Mouse (Mus musculus) testis, adult 2 months (tissue): ENCODE data around the gene Rab37. TPM values are rescaled to one million over a fixed set of nuclear protein-coding genes. Genes with fewer than 3 reads are reported as not detected.

Experiments used
- H3K27ac ChIP-seq: fragments of 200-500 bp; 2 replicates; pipeline ENCODE4 v1.5.1; 2012; ENCODE audit warnings: low read depth, low read length; ENCODE audit not compliant: control insufficient read depth, insufficient read depth
- H3K27me3 ChIP-seq: fragments of 200-500 bp; 2 replicates; pipeline ENCODE4 v1.6.1; 2012; ENCODE audit warnings: mild to moderate bottlenecking, low read length, moderate library complexity; ENCODE audit not compliant: control insufficient read depth, insufficient read depth
- H3K36me3 ChIP-seq: fragments of 200-500 bp; 2 replicates; pipeline ENCODE4 v1.6.1; 2012; ENCODE audit warnings: mild to moderate bottlenecking, low read length; ENCODE audit not compliant: control insufficient read depth, insufficient read depth
- H3K4me1 ChIP-seq: fragments of 200-500 bp; 2 replicates; pipeline ENCODE4 v1.6.1; 2012; ENCODE audit warnings: low read length; ENCODE audit not compliant: control insufficient read depth, insufficient read depth
- H3K4me3 ChIP-seq: fragments of 200-500 bp; 2 replicates; pipeline ENCODE4 v1.5.1; 2012; ENCODE audit warnings: low read depth, mild to moderate bottlenecking, low read length, moderate library complexity, mixed read lengths; ENCODE audit not compliant: control insufficient read depth
- CTCF ChIP-seq: fragments of 200-500 bp; IDR thresholded peaks from 2 replicates; pipeline ENCODE4 v1.5.1; 2012; ENCODE audit warnings: low read depth, mild to moderate bottlenecking, inconsistent platforms, low read length, moderate library complexity; ENCODE audit not compliant: control insufficient read depth, insufficient read depth, insufficient replicate concordance
- POLR2A ChIP-seq: fragments of 200-500 bp; IDR thresholded peaks from 2 replicates; pipeline ENCODE4 v1.6.1; 2012; ENCODE audit warnings: low read depth, mild to moderate bottlenecking, inconsistent platforms, low read length, moderate library complexity; ENCODE audit not compliant: control insufficient read depth
- polyA plus RNA-seq: library from polyadenylated mRNA; depleted of rRNA; stranded (reverse); fragments of >200 nt; gene quantifications from 2 replicates; pipeline ENCODE4 v1.2.3, GENCODE M21; 2012

The Rab37 gene
- polyA plus RNA-seq, 1 experiment: not detected

DNA sequence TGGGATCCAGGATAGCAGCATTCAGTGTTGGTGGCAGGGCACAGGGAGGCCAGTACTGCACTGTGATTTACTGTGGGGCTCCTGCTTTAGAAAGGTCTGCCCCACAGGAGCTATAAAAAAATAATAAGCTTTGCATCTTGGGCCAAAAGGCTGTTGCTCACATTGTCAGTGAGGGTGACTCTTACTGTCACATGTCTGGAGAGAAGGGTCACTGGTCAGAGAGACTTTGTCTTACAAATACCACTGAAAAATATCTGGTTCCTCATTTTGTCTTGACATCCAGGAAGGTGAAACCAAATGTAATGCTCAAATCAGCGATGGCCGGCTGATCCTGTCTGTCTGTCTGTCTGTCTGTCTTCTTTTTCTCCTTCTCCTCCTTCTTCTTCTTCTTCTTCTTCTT, 50.7 kb downstream of the Rab37 start:
- Histone ChIP-seq H3K4me1 (no peaks in the 10 kb centered on the region), H3K4me3 (no peak overlapping the region), H3K27ac (no peak overlapping the region), H3K27me3 (no peaks in the 10 kb centered on the region), H3K36me3 (no peaks in the 10 kb centered on the region)
- TF ChIP-seq CTCF (no peak), POLR2A (no peak)

- no peak for TF ChIP-seq CTCF
- TF ChIP-seq POLR2A: no peak
- H3K4me3 ChIP-seq: no peak overlapping the region
- peaks cover 5% of the 10 kb centered on the region; the same call in 1 of the 2 replicates for H3K4me1 ChIP-seq
- no peak overlapping the region for H3K27ac ChIP-seq
- H3K27me3 ChIP-seq: no peaks in the 10 kb centered on the region
- no peaks in the 10 kb centered on the region for H3K36me3 ChIP-seq
Measured at GRCm38 (mm10) chr11:115147813-115148212, 56.6 kb downstream of the Rab37 start.

DNA sequence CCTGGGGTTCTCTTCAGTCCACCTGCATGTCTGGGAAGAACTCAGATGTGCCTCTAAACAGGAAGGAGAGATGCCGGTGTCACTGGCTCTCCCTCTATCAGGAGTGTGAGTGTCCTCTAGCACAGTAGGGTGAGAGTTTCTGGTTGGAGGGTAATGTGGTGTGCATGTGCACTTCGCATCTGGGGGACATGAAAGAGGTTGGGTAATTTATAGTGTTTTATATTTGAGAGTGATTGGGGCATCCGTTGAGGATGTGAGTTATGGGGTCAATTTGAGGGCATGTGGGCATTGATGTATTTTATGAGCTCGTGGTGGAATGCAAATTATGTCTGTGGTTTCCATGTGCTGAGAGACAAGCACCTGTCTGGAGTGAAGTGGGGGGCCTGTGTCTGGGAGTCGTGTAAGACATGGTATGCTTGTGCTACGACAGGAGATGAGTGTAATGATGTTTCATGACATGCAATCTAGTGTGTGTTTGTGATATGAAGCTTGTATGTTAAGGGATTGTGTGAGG, 59.6 kb downstream of the Rab37 start:
- no peaks in the 10 kb centered on the region for H3K27me3 ChIP-seq
- TF ChIP-seq CTCF: no peak
- TF ChIP-seq POLR2A: no peak
- no peak overlapping the region for H3K4me3 ChIP-seq
- no peaks in the 10 kb centered on the region for H3K36me3 ChIP-seq
- no peak overlapping the region for H3K27ac ChIP-seq
- peaks cover 7% of the 10 kb centered on the region for H3K4me1 ChIP-seq

- H3K4me3 ChIP-seq: no peak overlapping the region
- H3K27ac ChIP-seq: no peak overlapping the region
- no peaks in the 10 kb centered on the region for H3K27me3 ChIP-seq
- H3K36me3 ChIP-seq: no peaks in the 10 kb centered on the region
- peaks cover 7% of the 10 kb centered on the region for H3K4me1 ChIP-seq
- TF ChIP-seq CTCF (no peak), POLR2A (no peak)
Measured at GRCm38 (mm10) chr11:115151755-115152429, 60.7 kb downstream of the Rab37 start.

DNA sequence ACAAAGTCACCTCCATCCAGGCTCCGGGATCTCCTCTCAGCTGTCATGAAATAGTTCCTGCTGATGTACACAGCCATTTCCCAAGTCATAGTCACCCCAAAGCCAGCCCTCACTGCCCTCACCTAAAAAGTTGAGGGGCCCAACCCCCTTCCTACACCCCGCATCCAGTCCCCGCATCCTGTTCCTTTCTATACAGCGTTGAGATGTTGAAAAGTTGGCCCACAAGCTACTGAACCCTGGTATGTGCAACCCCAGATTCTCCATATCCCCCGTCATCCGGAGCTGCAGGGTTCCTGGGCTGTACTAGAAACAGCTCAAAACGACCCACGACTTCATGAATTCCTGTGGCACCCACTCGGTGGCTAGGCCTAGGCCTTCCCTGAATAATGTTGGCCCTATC, 61.9 kb downstream of the Rab37 start:
- TF ChIP-seq CTCF: no peak
- H3K27me3 ChIP-seq: no peaks in the 10 kb centered on the region
- H3K27ac ChIP-seq: no peak overlapping the region
- H3K4me3 ChIP-seq: no peak overlapping the region
- H3K36me3 ChIP-seq: no peaks in the 10 kb centered on the region
- H3K4me1 ChIP-seq: peaks cover 7% of the 10 kb centered on the region

DNA sequence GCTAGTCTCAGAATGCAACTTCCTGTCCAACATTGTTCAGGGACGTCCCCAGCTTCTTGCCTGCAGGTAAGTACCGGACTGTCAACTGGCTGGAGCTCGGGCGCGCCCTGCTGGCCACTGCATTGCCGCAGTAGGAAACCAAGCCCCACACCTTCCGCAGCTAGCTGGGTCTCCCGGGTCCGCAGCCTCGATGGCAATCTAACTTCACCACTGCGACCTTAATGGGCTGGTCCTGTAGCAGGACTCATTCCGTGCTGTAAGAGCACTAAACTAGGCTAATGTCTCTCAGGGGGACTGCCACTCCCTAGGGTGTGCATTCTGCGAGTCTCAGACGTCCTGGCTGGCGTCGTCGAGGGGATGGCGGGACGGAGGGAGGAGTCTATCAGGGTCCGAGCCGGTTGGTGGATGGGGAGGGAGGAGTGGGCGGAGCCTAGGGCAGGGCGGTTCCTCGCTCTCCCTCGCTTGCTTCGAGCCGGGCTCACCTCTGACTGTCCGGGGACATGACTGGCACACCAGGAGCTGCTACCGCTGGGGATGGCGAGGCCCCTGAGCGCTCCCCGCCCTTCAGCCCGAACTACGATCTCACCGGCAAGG, 62.6 kb downstream of the Rab37 start:
- no peaks in the 10 kb centered on the region for H3K27me3 ChIP-seq
- TF ChIP-seq POLR2A (no peak), CTCF (peak; percentile 60; the same call in 1 of the 2 replicates)
- no peaks in the 10 kb centered on the region for H3K36me3 ChIP-seq
- no peak overlapping the region for H3K27ac ChIP-seq
- H3K4me3 ChIP-seq: peak overlapping the region; percentile 17
- peaks cover 7% of the 10 kb centered on the region for H3K4me1 ChIP-seq

- Histone ChIP-seq H3K27ac (no peak overlapping the region), H3K4me1 (peaks cover 7% of the 10 kb centered on the region), H3K4me3 (no peak overlapping the region), H3K36me3 (no peaks in the 10 kb centered on the region), H3K27me3 (no peaks in the 10 kb centered on the region)
- TF ChIP-seq POLR2A (no peak), CTCF (no peak)
Measured at GRCm38 (mm10) chr11:115155053-115155634, 63.9 kb downstream of the Rab37 start.
